Mouse (Mus musculus) embryonic facial prominence, embryonic 12.5 days (tissue): Measurements from ENCODE around the gene Ktn1. TPM values are rescaled to one million over a fixed set of nuclear protein-coding genes. Genes with fewer than 3 reads are reported as not detected.

ENCODE experiments used
- ATAC-seq: fragments of 200-750 bp; cut with Nextera tagmentation; 2 replicates; pipeline ENCODE4 v1.8.0; 2017; ENCODE audit not compliant: insufficient number of reproducible peaks, insufficient read depth, low FRiP score, low TSS enrichment
- H3K27ac ChIP-seq: fragments of 300-500 bp; sonication (generic); 2 replicates; pipeline ENCODE4 v1.5.1; 2016; ENCODE audit warnings: mild to moderate bottlenecking
- H3K27me3 ChIP-seq: fragments of 300-500 bp; sonication (generic); 2 replicates; pipeline ENCODE4 v1.6.1; 2016; ENCODE audit warnings: mild to moderate bottlenecking, moderate library complexity
- H3K36me3 ChIP-seq: fragments of 300-500 bp; sonication (generic); 2 replicates; pipeline ENCODE4 v1.6.1; 2016; ENCODE audit warnings: mild to moderate bottlenecking
- H3K4me1 ChIP-seq: fragments of 300-500 bp; sonication (generic); 2 replicates; pipeline ENCODE4 v1.6.1; 2016
- H3K4me2 ChIP-seq: fragments of 300-500 bp; sonication (generic); replicated peaks from 2 replicates; pipeline ENCODE4 v1.6.1; 2016; ENCODE audit warnings: mild to moderate bottlenecking, moderate library complexity
- H3K4me3 ChIP-seq: fragments of 300-500 bp; sonication (generic); 2 replicates; pipeline ENCODE4 v1.5.1; 2016; ENCODE audit warnings: mild to moderate bottlenecking
- H3K9ac ChIP-seq: fragments of 300-500 bp; sonication (generic); 2 replicates; pipeline ENCODE4 v1.6.1; 2016; ENCODE audit warnings: mild to moderate bottlenecking, moderate library complexity
- H3K9me3 ChIP-seq: fragments of 300-500 bp; sonication (generic); 2 replicates; pipeline ENCODE4 v1.6.1; 2016; ENCODE audit warnings: mild to moderate bottlenecking, moderate library complexity
- WGBS: fragments of 180-500 bp; shearing (Covaris S2); methylation state at CpG from one replicate; pipeline ENCODE4 v1.1.7; 2016; 5-methylcytosine and 5-hydroxymethylcytosine counted together
- polyA plus RNA-seq: library from polyadenylated mRNA; unstranded; fragments of >200 nt; fragmentation: Nextera tagmentation; extraction: Ambion mirVana; gene quantifications from 2 replicates; pipeline ENCODE4 v1.2.1, GENCODE M21; 2016

Gene Ktn1
- polyA plus RNA-seq, 1 experiment from 2014 or later: 70.6 TPM

DNA sequence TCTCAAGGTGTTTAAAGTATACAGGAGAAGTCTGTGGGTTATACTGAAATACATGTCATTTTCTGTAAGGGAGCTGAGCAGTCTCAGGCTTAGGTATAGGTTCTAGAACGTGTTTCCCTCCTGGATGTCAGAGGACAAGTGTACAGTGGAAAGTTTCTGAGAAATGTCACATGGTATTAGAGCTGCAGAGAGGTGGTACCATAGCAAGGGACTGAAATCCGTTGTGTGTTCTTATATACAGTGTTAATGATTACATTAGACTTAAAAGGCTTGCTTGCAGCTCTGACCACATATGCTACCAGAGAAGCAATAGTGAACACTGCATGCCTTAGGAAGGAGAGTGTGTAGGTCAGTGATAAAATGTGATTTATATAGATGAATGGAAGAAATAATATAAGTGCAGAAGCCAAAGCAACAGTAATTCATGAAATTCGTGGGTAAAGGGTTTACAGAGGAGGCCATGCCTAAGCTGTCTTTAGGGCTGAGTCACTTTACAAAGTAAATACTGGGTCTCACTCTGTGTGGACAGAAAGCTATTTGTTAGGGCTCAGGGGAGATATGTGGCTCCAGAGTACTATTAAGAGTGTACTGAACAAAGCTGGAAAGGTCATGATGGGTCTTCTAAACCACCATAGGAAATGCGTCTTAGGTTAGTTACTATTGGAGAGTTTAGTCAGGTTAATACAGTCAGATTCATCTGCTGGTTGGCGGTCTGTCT lies 17.0 kb downstream of the Ktn1 start:
- Histone ChIP-seq H3K36me3 (peaks cover 14% of the 10 kb centered on the region), H3K4me1 (no peaks in the 10 kb centered on the region), H3K4me3 (no peak overlapping the region), H3K9ac (no peak overlapping the region), H3K4me2 (no peak overlapping the region), H3K27ac (no peak overlapping the region), H3K27me3 (no peaks in the 10 kb centered on the region), H3K9me3 (no peaks in the 10 kb centered on the region)
- 86% methylated on average over 5 of the region's 5 CpGs for whole genome bisulfite sequencing
- no peak for ATAC-seq

DNA sequence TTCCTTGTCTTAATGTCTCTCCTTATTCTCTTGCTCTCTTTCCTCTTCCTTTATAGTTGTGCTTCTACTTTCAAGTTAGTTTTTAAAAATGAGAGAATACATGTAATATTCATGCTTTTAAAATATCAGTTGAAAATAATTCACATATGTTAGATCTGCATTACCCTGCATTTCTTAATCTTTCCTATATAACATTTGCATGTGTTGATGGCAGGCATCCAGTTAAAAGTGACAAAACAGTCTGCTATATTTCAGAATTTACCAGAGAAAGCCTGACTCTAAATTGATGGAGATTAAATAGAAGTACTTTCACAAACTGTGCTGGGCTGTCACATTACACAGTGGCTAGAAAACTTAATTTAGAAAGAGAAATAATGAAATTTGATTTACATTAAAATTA lies 19.8 kb downstream of the Ktn1 start:
- H3K36me3 ChIP-seq: peaks cover 16% of the 10 kb centered on the region
- H3K27me3 ChIP-seq: no peaks in the 10 kb centered on the region
- no peak overlapping the region for H3K9ac ChIP-seq
- ATAC-seq: no peak
- no peaks in the 10 kb centered on the region for H3K4me1 ChIP-seq
- H3K4me3 ChIP-seq: no peak overlapping the region
- no peak overlapping the region for H3K27ac ChIP-seq
- no peak overlapping the region for H3K4me2 ChIP-seq
- no peaks in the 10 kb centered on the region for H3K9me3 ChIP-seq

DNA sequence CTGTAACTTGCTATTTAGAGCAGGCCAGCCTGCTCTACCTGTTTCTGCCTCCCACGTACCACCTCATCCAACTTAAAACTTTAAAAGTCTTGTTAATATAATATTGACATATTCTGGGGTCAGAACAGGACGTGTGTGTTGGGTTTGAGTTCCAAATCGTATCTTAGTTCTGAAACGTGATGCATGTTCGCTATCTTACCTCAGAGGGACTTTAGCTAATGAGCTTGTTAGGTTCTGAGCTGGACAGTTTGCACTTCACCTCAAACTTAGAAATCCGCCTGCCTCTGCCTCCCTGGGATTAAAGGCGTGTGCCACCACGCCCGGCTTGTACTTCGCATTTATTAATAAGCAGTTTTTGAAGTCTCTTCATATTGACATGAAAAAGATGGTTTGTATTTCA lies 34.6 kb downstream of the Ktn1 start:
- 94% methylated on average over 10 of the region's 10 CpGs for WGBS
- no peak overlapping the region for H3K9ac ChIP-seq

DNA sequence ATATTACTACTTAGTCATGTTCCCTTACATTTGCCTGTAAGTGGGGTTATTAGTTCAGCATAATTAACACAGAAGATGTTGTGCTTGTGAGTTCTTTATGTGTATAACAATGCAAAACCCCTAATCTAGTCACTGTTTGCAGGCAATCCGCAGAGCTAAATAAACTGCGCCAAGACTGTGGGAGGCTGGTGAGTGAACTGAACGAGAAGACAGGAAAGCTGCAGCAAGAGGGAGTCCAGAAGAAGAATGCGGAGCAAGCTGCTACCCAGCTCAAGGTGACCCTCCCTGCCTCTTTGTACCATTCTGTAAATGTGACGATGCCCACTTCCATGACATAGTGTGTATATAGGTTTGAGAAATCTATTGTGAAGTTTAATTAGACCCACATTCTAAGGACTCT lies 36.3 kb downstream of the Ktn1 start:
- WGBS: 94% methylated on average over 5 of the region's 5 CpGs
- no peaks in the 10 kb centered on the region for H3K9me3 ChIP-seq

More for the DNA sequence above, 34.6 kb downstream of the Ktn1 start:
- ATAC-seq: no peak
- Histone ChIP-seq H3K4me1 (no peaks in the 10 kb centered on the region), H3K4me3 (no peak overlapping the region), H3K27me3 (no peaks in the 10 kb centered on the region), H3K9me3 (no peaks in the 10 kb centered on the region), H3K27ac (no peak overlapping the region), H3K36me3 (peaks cover 62% of the 10 kb centered on the region), H3K4me2 (no peak overlapping the region)

DNA sequence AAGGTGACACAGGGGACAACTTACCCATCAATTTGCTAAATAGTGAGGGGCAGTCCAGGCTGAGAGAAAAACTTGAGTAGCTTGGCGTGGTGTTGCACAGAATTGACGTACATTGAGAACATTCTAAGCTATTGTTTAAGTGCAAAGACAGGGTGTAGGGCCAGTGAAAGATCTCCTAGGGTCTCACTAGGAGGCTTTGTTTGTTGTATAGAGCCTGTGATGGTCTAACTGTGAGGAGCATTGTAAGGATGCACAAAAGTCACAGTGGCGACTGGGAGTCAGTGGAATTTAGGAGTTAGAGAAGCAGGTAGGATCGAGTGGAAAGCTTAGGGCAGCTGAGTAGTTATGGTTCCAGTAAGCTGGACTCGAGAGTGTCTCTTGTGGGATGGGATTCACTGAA lies 50.9 kb downstream of the Ktn1 start:
- Histone ChIP-seq H3K27me3 (no peaks in the 10 kb centered on the region), H3K4me1 (no peaks in the 10 kb centered on the region), H3K27ac (no peak overlapping the region), H3K9me3 (no peaks in the 10 kb centered on the region), H3K9ac (no peak overlapping the region), H3K4me2 (no peak overlapping the region), H3K4me3 (no peak overlapping the region), H3K36me3 (peaks cover 32% of the 10 kb centered on the region)
- WGBS: 80% methylated on average over 5 of the region's 5 CpGs
- ATAC-seq: no peak

More for the DNA sequence above, 36.3 kb downstream of the Ktn1 start:
- Histone ChIP-seq H3K36me3 (peaks cover 63% of the 10 kb centered on the region), H3K27ac (no peak overlapping the region), H3K4me2 (no peak overlapping the region), H3K9ac (no peak overlapping the region), H3K4me1 (no peaks in the 10 kb centered on the region), H3K4me3 (no peak overlapping the region), H3K27me3 (no peaks in the 10 kb centered on the region)
- ATAC-seq: no peak

DNA sequence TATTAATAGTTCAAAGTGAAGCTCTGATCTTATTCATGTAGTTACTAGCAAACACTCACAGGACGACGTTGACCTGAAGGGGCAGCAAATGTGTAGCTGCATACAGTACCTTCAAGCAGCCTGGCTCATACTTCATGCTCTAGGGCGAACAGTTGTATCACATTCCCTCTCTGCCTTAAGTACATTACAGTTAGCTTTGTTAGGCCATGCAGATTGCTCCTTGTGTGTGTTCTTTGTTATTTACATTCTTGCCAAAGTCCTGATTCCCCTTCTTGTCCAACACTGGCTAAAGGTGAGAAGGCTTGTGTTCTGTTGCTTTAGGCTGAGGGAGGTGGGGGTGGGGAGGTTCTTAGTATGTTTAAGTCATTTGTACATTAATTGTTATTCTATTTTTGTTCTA lies 61.3 kb downstream of the Ktn1 start:
- H3K4me1 ChIP-seq: no peaks in the 10 kb centered on the region
- WGBS: 83% methylated on average over 3 of the region's 3 CpGs
- H3K9ac ChIP-seq: no peak overlapping the region
- ATAC-seq: no peak
- no peak overlapping the region for H3K4me3 ChIP-seq
- no peaks in the 10 kb centered on the region for H3K27me3 ChIP-seq
- peaks cover 59% of the 10 kb centered on the region for H3K36me3 ChIP-seq
- H3K4me2 ChIP-seq: no peak overlapping the region
- H3K27ac ChIP-seq: no peak overlapping the region
- H3K9me3 ChIP-seq: no peaks in the 10 kb centered on the region

DNA sequence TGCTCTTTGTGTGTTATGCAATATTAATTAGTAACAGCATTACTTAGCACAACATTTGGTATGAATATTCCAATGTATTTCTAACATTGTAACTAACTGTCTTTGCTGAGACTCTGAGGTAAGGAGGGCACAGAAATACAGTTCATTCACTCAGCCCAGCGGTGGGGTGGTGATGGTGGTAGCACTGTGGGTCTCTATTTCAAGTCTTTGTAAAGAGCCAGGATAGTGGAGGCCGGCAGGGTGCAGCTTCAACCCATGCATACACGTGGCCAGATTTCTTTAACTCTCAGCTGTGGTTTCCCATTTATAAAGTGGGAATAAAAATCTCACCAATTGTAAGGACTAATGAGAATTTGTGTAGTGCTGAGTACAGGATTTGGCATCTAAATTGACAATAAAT lies 67.5 kb downstream of the Ktn1 start:
- 84% methylated on average over 3 of the region's 3 CpGs for WGBS
- H3K9me3 ChIP-seq: no peaks in the 10 kb centered on the region

DNA sequence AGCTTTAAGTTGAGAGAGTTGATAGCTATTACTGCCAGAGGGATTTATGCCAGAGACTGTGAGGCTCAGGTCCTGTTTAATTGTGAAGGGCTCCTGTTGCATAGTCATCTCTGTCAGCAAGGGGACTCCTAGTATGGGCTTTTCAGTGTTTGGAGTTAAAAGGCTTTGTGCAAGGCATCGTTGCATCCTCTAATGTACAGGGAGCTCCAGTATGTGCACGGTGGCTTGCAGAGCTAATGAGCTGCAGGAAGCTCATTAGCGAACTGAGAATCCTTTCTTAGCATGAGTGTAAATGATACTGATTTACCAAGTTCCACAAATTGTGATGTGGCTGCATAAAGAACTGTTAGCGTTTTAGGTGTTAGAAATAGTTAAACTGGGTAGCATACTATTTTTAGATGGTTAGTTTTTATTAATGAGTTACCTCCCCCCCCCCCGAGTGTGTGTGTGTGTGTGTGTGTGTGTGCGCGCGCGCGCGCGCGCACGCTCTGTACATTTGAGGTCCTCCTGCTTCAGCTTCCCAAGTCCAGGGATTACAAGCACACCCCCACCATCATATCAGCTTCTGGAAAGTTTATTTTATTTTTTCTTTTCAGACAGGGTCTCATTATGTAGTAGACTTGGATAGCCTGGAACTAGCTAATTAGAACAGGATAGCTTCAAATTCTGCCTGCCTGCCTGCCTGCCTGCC lies 69.8 kb downstream of the Ktn1 start:
- 94% methylated on average over 14 of the region's 14 CpGs for WGBS
- Histone ChIP-seq H3K27ac (no peak overlapping the region), H3K9me3 (no peaks in the 10 kb centered on the region), H3K27me3 (no peaks in the 10 kb centered on the region), H3K4me1 (no peaks in the 10 kb centered on the region), H3K4me2 (no peak overlapping the region), H3K36me3 (peaks cover 21% of the 10 kb centered on the region), H3K4me3 (no peak overlapping the region), H3K9ac (no peak overlapping the region)
- ATAC-seq: no peak

More for the DNA sequence above, 67.5 kb downstream of the Ktn1 start:
- no peak overlapping the region for H3K9ac ChIP-seq
- H3K27ac ChIP-seq: no peak overlapping the region
- H3K27me3 ChIP-seq: no peaks in the 10 kb centered on the region
- H3K4me2 ChIP-seq: no peak overlapping the region
- H3K36me3 ChIP-seq: peaks cover 27% of the 10 kb centered on the region
- H3K4me1 ChIP-seq: no peaks in the 10 kb centered on the region
- no peak for ATAC-seq
- no peak overlapping the region for H3K4me3 ChIP-seq

DNA sequence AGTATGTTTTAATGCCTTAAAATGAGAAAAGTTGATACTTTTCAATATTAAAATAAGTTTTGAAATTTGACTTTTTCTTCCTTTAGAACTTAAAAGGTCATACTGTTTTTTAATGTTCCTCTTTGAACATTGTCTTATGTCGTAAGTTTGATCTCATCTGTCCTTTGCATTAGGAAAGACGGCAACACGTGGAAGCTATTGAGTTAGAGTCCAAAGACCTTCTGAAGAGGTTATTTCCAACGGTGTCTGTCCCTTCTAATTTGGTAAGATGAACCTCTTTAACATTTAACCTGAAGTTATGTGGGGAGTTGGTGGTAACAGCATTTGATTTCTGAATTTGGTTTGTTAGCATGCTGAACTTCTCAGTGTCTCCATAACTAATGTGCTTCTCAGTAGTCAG lies 71.8 kb downstream of the Ktn1 start:
- no peak overlapping the region for H3K9ac ChIP-seq
- no peak overlapping the region for H3K4me2 ChIP-seq
- no peaks in the 10 kb centered on the region for H3K27me3 ChIP-seq
- WGBS: 73% methylated on average over 4 of the region's 4 CpGs
- no peak overlapping the region for H3K4me3 ChIP-seq
- H3K36me3 ChIP-seq: peaks cover 29% of the 10 kb centered on the region
- H3K27ac ChIP-seq: no peak overlapping the region
- H3K9me3 ChIP-seq: no peaks in the 10 kb centered on the region
- no peak for ATAC-seq
- no peaks in the 10 kb centered on the region for H3K4me1 ChIP-seq

DNA sequence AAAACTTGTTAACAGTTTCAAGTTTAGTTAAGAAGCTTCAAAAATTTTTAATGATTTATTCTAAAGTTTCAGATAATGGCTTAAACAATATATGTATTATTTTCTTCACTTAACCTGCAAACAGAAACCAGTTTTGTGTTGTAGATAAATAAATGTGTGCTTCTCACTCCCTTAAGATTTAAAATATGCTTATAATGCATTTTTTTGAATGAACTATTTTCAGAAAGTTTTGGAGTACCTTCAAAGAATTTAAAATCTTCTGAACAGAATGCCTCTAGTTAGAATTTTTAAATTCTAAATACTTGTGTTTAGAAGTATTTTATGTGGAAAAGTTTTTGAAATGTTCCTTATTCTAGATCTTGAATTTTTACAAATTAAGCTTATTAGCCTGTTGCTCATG lies 74.8 kb downstream of the Ktn1 start:
- no peaks in the 10 kb centered on the region for H3K4me1 ChIP-seq
- ATAC-seq: no peak
- no peaks in the 10 kb centered on the region for H3K27me3 ChIP-seq
- no peaks in the 10 kb centered on the region for H3K9me3 ChIP-seq
- no peak overlapping the region for H3K27ac ChIP-seq
- no peak overlapping the region for H3K9ac ChIP-seq
- peaks cover 47% of the 10 kb centered on the region for H3K36me3 ChIP-seq
- H3K4me3 ChIP-seq: no peak overlapping the region
- no peak overlapping the region for H3K4me2 ChIP-seq

DNA sequence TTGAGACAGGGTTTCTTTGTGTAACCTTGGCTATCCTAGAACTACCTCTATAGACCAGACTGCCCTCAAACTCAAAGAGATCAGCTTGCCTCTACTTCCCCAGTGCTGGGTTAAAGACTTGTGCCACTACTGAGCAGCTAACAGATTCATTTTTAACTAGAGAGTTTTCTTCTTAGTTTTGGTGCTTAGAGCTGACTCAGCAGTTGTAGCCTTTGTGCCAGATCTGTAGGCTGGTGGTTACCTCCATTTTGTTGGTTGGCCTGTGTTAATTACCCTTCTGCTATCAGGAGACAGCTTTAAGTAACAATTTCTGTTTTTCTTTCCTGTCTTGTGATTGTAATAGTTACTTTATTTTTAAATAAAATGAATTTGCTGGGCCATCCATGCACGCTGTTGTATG lies 80.3 kb downstream of the Ktn1 start:
- H3K4me2 ChIP-seq: no peak overlapping the region
- no peak overlapping the region for H3K4me3 ChIP-seq
- no peak for ATAC-seq
- WGBS: 100% methylated on average over 1 of the region's 1 CpGs
- H3K9me3 ChIP-seq: no peaks in the 10 kb centered on the region
- H3K36me3 ChIP-seq: peaks cover 81% of the 10 kb centered on the region
- no peaks in the 10 kb centered on the region for H3K27me3 ChIP-seq
- no peaks in the 10 kb centered on the region for H3K4me1 ChIP-seq
- H3K9ac ChIP-seq: no peak overlapping the region
- H3K27ac ChIP-seq: no peak overlapping the region

DNA sequence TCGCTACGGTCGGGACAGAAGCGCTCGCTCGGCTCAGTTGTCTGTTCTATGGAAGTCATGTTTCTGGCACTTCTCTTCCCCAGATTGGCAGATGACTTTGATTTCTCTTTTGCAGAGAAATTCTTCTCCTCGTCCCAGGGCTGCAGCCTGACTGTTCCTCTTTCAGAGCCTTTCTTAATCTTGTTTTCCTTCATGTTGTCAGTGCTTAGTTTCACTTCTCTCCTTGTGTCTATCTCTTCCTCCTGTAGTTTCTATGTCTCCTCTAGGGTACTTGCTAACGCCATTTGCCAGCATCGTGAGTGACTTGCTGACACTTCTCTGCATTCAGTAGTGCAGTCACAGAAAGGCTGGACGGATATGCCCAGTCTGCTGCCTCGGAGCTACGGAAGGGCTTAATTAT lies 87.1 kb downstream of the Ktn1 start:
- Histone ChIP-seq H3K4me2 (no peak overlapping the region), H3K4me3 (no peak overlapping the region), H3K4me1 (no peaks in the 10 kb centered on the region), H3K27me3 (no peaks in the 10 kb centered on the region), H3K9me3 (no peaks in the 10 kb centered on the region), H3K27ac (no peak overlapping the region), H3K36me3 (peaks cover 73% of the 10 kb centered on the region), H3K9ac (no peak overlapping the region)
- ATAC-seq: no peak
- WGBS: 88% methylated on average over 12 of the region's 12 CpGs
